8 mouse cellular contexts compared by ENCODE assay signal in the genomic region with DNA sequence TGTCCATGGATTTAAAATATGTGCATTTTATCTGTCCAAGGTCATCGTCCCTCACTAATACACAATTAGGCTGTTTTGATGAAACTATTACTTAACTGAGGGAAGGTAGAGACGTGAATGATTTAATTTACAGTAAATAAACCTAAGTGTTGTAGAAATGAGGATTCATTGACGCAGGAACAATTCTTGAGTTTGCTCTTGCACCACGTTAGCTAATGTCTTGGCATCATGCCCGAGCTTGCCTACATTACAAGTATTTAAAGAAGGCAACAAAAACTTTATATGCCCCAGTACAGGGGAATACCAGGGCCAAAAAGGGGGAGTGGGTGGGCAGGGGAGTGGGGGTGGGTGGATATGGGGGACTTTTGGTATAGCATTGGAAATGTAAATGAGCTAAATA.
DNase-seq lines count a peak whose midpoint lies in the region; ATAC-seq and TF ChIP-seq lines count a peak whose summit lies in the region.
"Not testable (repeated sequence)": the region's sequence is repeated elsewhere in the genome, so short reads cannot be mapped to it uniquely, and the experiment has no call there.

No protein-coding gene starts in this region.

- not testable (repeated sequence) for ATAC-seq in forebrain, embryonic 14.5 days; limb, embryonic 14.5 days (ENCODE audit: low FRiP score, low read depth)

- H3K4me3 ChIP-seq in forebrain, embryonic 14.5 days (ENCODE audit: low read depth, low read length); limb, embryonic 14.5 days (replicated peaks; ENCODE audit: low read length); myocyte: not testable (repeated sequence)

- not testable (repeated sequence) for H3K9ac ChIP-seq in forebrain, embryonic 14.5 days (ENCODE audit: low read length); limb, embryonic 14.5 days (ENCODE audit: low read depth, low read length, severe bottlenecking)

- not testable (repeated sequence) for H3K27ac ChIP-seq in forebrain, embryonic 14.5 days (ENCODE audit: low read depth, low read length); limb, embryonic 14.5 days (replicated peaks; ENCODE audit: low read depth, low read length)

- DNase-seq in 3T3-L1 (ENCODE audit: low read depth, low spot score): peak; percentile 35
- DNase-seq in adrenal gland, adult (ENCODE audit: inconsistent age in 2 of 2, low spot score in 1 of 2): peak; percentile 32 to 81
- DNase-seq in adrenal gland, postnatal 36 days: peak; percentile 52 to 55
- DNase-seq in forebrain, embryonic 14.5 days (ENCODE audit: low spot score): peak; percentile 64
- DNase-seq in kidney, postnatal 14 days: peak; percentile 11
- DNase-seq in limb, embryonic 14.5 days (ENCODE audit: low spot score): peak; percentile 60
- peak; percentile 70 for DNase-seq in lung, postnatal 14 days

- H3K4me1 ChIP-seq in forebrain, embryonic 14.5 days (ENCODE audit: control insufficient read depth, insufficient read depth, low read length); limb, embryonic 14.5 days (ENCODE audit: control insufficient read depth, insufficient read depth, low read length): not testable (repeated sequence)

- H3ac ChIP-seq in myocyte (ENCODE audit: control insufficient read depth, insufficient read length): not testable (repeated sequence)

- not testable (repeated sequence) for H3K9me3 ChIP-seq in forebrain, embryonic 14.5 days (replicated peaks; ENCODE audit: control insufficient read depth, low read length); limb, embryonic 14.5 days (ENCODE audit: control insufficient read depth, low read length)

- WGBS in forebrain, embryonic 14.5 days: 33% methylated on average over 5 of the region's 5 CpGs
- WGBS in limb, embryonic 14.5 days: 47% methylated on average over 5 of the region's 5 CpGs

- not testable (repeated sequence) for H3K79me2 ChIP-seq in myocyte (ENCODE audit: control insufficient read depth, insufficient read depth)

- H3K36me3 ChIP-seq in forebrain, embryonic 14.5 days (ENCODE audit: control insufficient read depth, insufficient read depth, low read length); limb, embryonic 14.5 days (ENCODE audit: control insufficient read depth, insufficient read depth, low read length); myocyte (ENCODE audit: control insufficient read depth, insufficient read depth): not testable (repeated sequence)

- H3K4me2 ChIP-seq in forebrain, embryonic 14.5 days (ENCODE audit: low read length); limb, embryonic 14.5 days (replicated peaks; ENCODE audit: low read depth, low read length, severe bottlenecking); myocyte (ENCODE audit: low read depth): not testable (repeated sequence)

- H3K27me3 ChIP-seq in forebrain, embryonic 14.5 days (replicated peaks; ENCODE audit: control insufficient read depth, insufficient read depth, low read length); limb, embryonic 14.5 days (ENCODE audit: control insufficient read depth, insufficient read depth, low read length); myocyte (ENCODE audit: control insufficient read depth, insufficient read depth, insufficient read length): not testable (repeated sequence)

- not testable (repeated sequence) for TF ChIP-seq POLR2A in limb, embryonic 14.5 days (IDR thresholded peaks at IDR 0.05; ENCODE audit: borderline replicate concordance, extremely low read depth, insufficient read depth, insufficient read length); myocyte (IDR thresholded peaks at IDR 0.05; ENCODE audit: insufficient read length, low read depth)

TF ChIP-seq in myocyte, 11 proteins besides CTCF, POLR2A, EP300 and RAD21:
- peak; percentile 23; the same call in 1 of the 2 replicates for TF ChIP-seq CEBPB (IDR thresholded peaks at IDR 0.05; ENCODE audit: insufficient read depth, poor library complexity, severe bottlenecking)

Comparison
In these comparisons a context has a peak if more than half of its experiments do, and no peak if none do; other contexts are left out.
1. DNase-seq: peak in every context shown above with its lines; median percentile 70 in lung, postnatal 14 days; 64 in forebrain, embryonic 14.5 days; 60 in limb, embryonic 14.5 days; 56 in adrenal gland, adult; 54 in adrenal gland, postnatal 36 days; 35 in 3T3-L1; 11 in kidney, postnatal 14 days.